Mouse (Mus musculus) forebrain, embryonic 12.5 days (tissue): ENCODE data around the gene Hist1h2bb. TPM values are rescaled to one million over a fixed set of nuclear protein-coding genes. Genes with fewer than 3 reads are reported as not detected.
"Not testable (repeated sequence)": the region's sequence is repeated elsewhere in the genome, so short reads cannot be mapped to it uniquely, and the experiment has no call there.

Experiments
- ATAC-seq: fragments of 200-750 bp; cut with Nextera tagmentation; 2 replicates; pipeline ENCODE4 v1.8.0; 2017; ENCODE audit warnings: moderate TSS enrichment; ENCODE audit not compliant: low FRiP score
- H3K27ac ChIP-seq: fragments of 300-500 bp; sonication (generic); 2 replicates; pipeline ENCODE4 v1.5.1; 2016; ENCODE audit warnings: mild to moderate bottlenecking
- H3K27me3 ChIP-seq: fragments of 300-500 bp; sonication (generic); 2 replicates; pipeline ENCODE4 v1.6.1; 2016; ENCODE audit warnings: mild to moderate bottlenecking
- H3K36me3 ChIP-seq: fragments of 300-500 bp; sonication (generic); replicated peaks from 2 replicates; pipeline ENCODE4 v1.6.1; 2016; ENCODE audit warnings: mild to moderate bottlenecking
- H3K4me1 ChIP-seq: fragments of 300-500 bp; sonication (generic); 2 replicates; pipeline ENCODE4 v1.6.1; 2016
- H3K4me2 ChIP-seq: fragments of 300-500 bp; sonication (generic); 2 replicates; pipeline ENCODE4 v1.6.1; 2016; ENCODE audit warnings: mild to moderate bottlenecking, moderate library complexity
- H3K4me3 ChIP-seq: fragments of 300-500 bp; sonication (generic); replicated peaks from 2 replicates; pipeline ENCODE4 v1.5.1; 2016; ENCODE audit warnings: mild to moderate bottlenecking
- H3K9ac ChIP-seq: fragments of 300-500 bp; sonication (generic); 2 replicates; pipeline ENCODE4 v1.6.1; 2016; ENCODE audit warnings: mild to moderate bottlenecking
- H3K9me3 ChIP-seq: fragments of 300-500 bp; sonication (generic); 2 replicates; pipeline ENCODE4 v1.6.1; 2016
- WGBS: fragments of 180-500 bp; shearing (Covaris S2); methylation state at CpG from one replicate; pipeline ENCODE4 v1.1.7; 2016; 5-methylcytosine and 5-hydroxymethylcytosine counted together
- polyA plus RNA-seq: library from polyadenylated mRNA; unstranded; fragments of >200 nt; fragmentation: Nextera tagmentation; extraction: Ambion mirVana; gene quantifications from 2 replicates; pipeline ENCODE4 v1.2.1, GENCODE M21; 2016

Hist1h2bb gene
- polyA plus RNA-seq, 1 experiment from 2014 or later: 3.5 TPM

- H3K4me3 ChIP-seq: peak overlapping the region; percentile 40; the same call in 1 of the 2 replicates
- no peak overlapping the region for H3K9ac ChIP-seq
- H3K36me3 ChIP-seq: no peaks in the 10 kb centered on the region
- H3K4me1 ChIP-seq: peaks cover 7% of the 10 kb centered on the region
- ATAC-seq: no peak
- H3K9me3 ChIP-seq: no peaks in the 10 kb centered on the region
- peak overlapping the region; percentile 68 for H3K27ac ChIP-seq
- WGBS: 52% methylated on average over 4 of the region's 4 CpGs
- peak overlapping the region; percentile 58 for H3K4me2 ChIP-seq
- H3K27me3 ChIP-seq: no peaks in the 10 kb centered on the region
Measured at GRCm38 (mm10) chr13:23753314-23754078, 7.0 kb downstream of the Hist1h2bb start.

- Histone ChIP-seq H3K9me3 (no peaks in the 10 kb centered on the region), H3K4me1 (peaks cover 10% of the 10 kb centered on the region), H3K4me2 (no peak overlapping the region), H3K36me3 (no peaks in the 10 kb centered on the region), H3K27ac (0 out of 2 replicates have a peak overlapping the region, but pooled peaks have one; percentile 42), H3K9ac (no peak overlapping the region), H3K27me3 (no peaks in the 10 kb centered on the region), H3K4me3 (no peak overlapping the region)
- ATAC-seq: no peak
Measured at GRCm38 (mm10) chr13:23755000-23755399, 8.5 kb downstream of the Hist1h2bb start.

- H3K27ac ChIP-seq: peak within 1 kb of the TSS; percentile 96
- WGBS: under 1% methylated on average over 19 of the region's 22 CpGs
- peak within 1 kb of the TSS; percentile 41 for H3K4me3 ChIP-seq
- peak within 1 kb of the TSS; percentile 63 for H3K4me2 ChIP-seq
- H3K4me1 ChIP-seq: peaks cover 16% of the 10 kb centered on the region
- no peaks in the 10 kb centered on the region for H3K9me3 ChIP-seq
- no peaks in the 10 kb centered on the region for H3K36me3 ChIP-seq
- peak within 1 kb of the TSS; percentile 63 for H3K9ac ChIP-seq
- ATAC-seq: peak; percentile 71
- no peaks in the 10 kb centered on the region for H3K27me3 ChIP-seq
Measured at GRCm38 (mm10) chr13:23756790-23757189, 10.3 kb downstream of the Hist1h2bb start, which contains the start of gene Hist1h4b. Hist1h4b (plus strand) TSS chr13:23757013.

- Histone ChIP-seq H3K27ac (peak overlapping the region; percentile 96), H3K4me2 (peak overlapping the region; percentile 63), H3K9me3 (no peaks in the 10 kb centered on the region), H3K4me1 (peaks cover 16% of the 10 kb centered on the region), H3K9ac (peak overlapping the region; percentile 63), H3K4me3 (peak overlapping the region; percentile 41), H3K36me3 (no peaks in the 10 kb centered on the region), H3K27me3 (no peaks in the 10 kb centered on the region)
- under 1% methylated on average over 22 of the region's 23 CpGs for WGBS
- ATAC-seq: no peak
Measured at GRCm38 (mm10) chr13:23757211-23757773, 10.8 kb downstream of the Hist1h2bb start.

GRCm38 (mm10) chr13:23757921-23758320 is 11.4 kb downstream of the Hist1h2bb start:
- Histone ChIP-seq H3K4me1 (peaks cover 17% of the 10 kb centered on the region), H3K9me3 (no peaks in the 10 kb centered on the region), H3K27ac (0 out of 2 replicates have a peak overlapping the region, but pooled peaks have one; percentile 27), H3K36me3 (no peaks in the 10 kb centered on the region), H3K9ac (no peak overlapping the region), H3K4me2 (no peak overlapping the region), H3K27me3 (no peaks in the 10 kb centered on the region), H3K4me3 (no peak overlapping the region)
- WGBS: 51% methylated on average over 3 of the region's 3 CpGs
- no peak for ATAC-seq

GRCm38 (mm10) chr13:23759251-23759771 is 12.8 kb downstream of the Hist1h2bb start:
- WGBS: 80% methylated on average over 3 of the region's 3 CpGs
- Histone ChIP-seq H3K4me2 (no peak overlapping the region), H3K27ac (0 out of 2 replicates have a peak overlapping the region, but pooled peaks have one; percentile 10), H3K9me3 (no peaks in the 10 kb centered on the region), H3K9ac (no peak overlapping the region), H3K4me3 (no peak overlapping the region), H3K4me1 (peaks cover 28% of the 10 kb centered on the region), H3K36me3 (no peaks in the 10 kb centered on the region), H3K27me3 (no peaks in the 10 kb centered on the region)
- no peak for ATAC-seq

GRCm38 (mm10) chr13:23759916-23760239 is 13.3 kb downstream of the Hist1h2bb start:
- Histone ChIP-seq H3K4me1 (peaks cover 30% of the 10 kb centered on the region), H3K4me3 (peak overlapping the region; percentile 41; the same call in 1 of the 2 replicates), H3K36me3 (no peaks in the 10 kb centered on the region), H3K9ac (peak overlapping the region; percentile 62; the same call in 1 of the 2 replicates), H3K4me2 (peak overlapping the region; percentile 70), H3K27ac (peak overlapping the region; percentile 94), H3K27me3 (no peaks in the 10 kb centered on the region), H3K9me3 (no peaks in the 10 kb centered on the region)
- 87% methylated on average over 1 of the region's 1 CpGs for WGBS
- no peak for ATAC-seq

GRCm38 (mm10) chr13:23760240-23760971 is 13.9 kb downstream of the Hist1h2bb start:
- H3K4me2 ChIP-seq: peak overlapping the region; percentile 70
- H3K27me3 ChIP-seq: no peaks in the 10 kb centered on the region
- H3K36me3 ChIP-seq: no peaks in the 10 kb centered on the region
- no peak for ATAC-seq
- H3K9ac ChIP-seq: peak overlapping the region; percentile 62
- 2% methylated on average over 19 of the region's 27 CpGs for WGBS
- no peaks in the 10 kb centered on the region for H3K9me3 ChIP-seq
- H3K4me1 ChIP-seq: peaks cover 30% of the 10 kb centered on the region
- H3K4me3 ChIP-seq: peak overlapping the region; percentile 41
- peak overlapping the region; percentile 94 for H3K27ac ChIP-seq

GRCm38 (mm10) chr13:23760972-23761864 is 14.7 kb downstream of the Hist1h2bb start, which contains the start of gene Hist1h4a:
Hist1h4a (minus strand) TSS chr13:23761230.
- Histone ChIP-seq H3K4me3 (peak within 1 kb of the TSS; percentile 41), H3K4me2 (peak within 1 kb of the TSS; percentile 70), H3K36me3 (no peaks in the 10 kb centered on the region), H3K9me3 (no peaks in the 10 kb centered on the region), H3K27ac (peak within 1 kb of the TSS; percentile 94), H3K9ac (peak within 1 kb of the TSS; percentile 64), H3K27me3 (no peaks in the 10 kb centered on the region), H3K4me1 (peaks cover 30% of the 10 kb centered on the region)
- ATAC-seq: peak; percentile 81
- WGBS: under 1% methylated on average over 68 of the region's 72 CpGs

GRCm38 (mm10) chr13:23761871-23762821 is 15.6 kb downstream of the Hist1h2bb start, which contains the start of gene Hist1h3a:
Hist1h3a (minus strand) TSS chr13:23762386.
- H3K4me1 ChIP-seq: peaks cover 30% of the 10 kb centered on the region
- peak within 1 kb of the TSS; percentile 64 for H3K9ac ChIP-seq
- not testable (repeated sequence) for H3K36me3 ChIP-seq, H3K9me3 ChIP-seq, H3K27me3 ChIP-seq
- peak within 1 kb of the TSS; percentile 52 for H3K4me3 ChIP-seq
- WGBS: under 1% methylated on average over 32 of the region's 52 CpGs
- H3K27ac ChIP-seq: peak within 1 kb of the TSS; percentile 94
- peak; percentile 63 for ATAC-seq
- H3K4me2 ChIP-seq: peak within 1 kb of the TSS; percentile 70
